Mouse (Mus musculus) cerebellum, adult 2 months (tissue): ENCODE measurements around the gene Dnaja1.

Experiments used
- CTCF ChIP-seq: fragments of 200-500 bp; IDR thresholded peaks from 2 replicates; pipeline ENCODE4 v1.5.1; 2011; ENCODE audit warnings: low read depth, mild to moderate bottlenecking, control low read depth, low read length, moderate library complexity, borderline replicate concordance; ENCODE audit not compliant: insufficient read depth
- POLR2A ChIP-seq: fragments of 200-500 bp; IDR thresholded peaks from 2 replicates; pipeline ENCODE4 v1.6.1; 2011; ENCODE audit warnings: low read length, control low read depth, borderline replicate concordance; ENCODE audit not compliant: insufficient read depth

DNA sequence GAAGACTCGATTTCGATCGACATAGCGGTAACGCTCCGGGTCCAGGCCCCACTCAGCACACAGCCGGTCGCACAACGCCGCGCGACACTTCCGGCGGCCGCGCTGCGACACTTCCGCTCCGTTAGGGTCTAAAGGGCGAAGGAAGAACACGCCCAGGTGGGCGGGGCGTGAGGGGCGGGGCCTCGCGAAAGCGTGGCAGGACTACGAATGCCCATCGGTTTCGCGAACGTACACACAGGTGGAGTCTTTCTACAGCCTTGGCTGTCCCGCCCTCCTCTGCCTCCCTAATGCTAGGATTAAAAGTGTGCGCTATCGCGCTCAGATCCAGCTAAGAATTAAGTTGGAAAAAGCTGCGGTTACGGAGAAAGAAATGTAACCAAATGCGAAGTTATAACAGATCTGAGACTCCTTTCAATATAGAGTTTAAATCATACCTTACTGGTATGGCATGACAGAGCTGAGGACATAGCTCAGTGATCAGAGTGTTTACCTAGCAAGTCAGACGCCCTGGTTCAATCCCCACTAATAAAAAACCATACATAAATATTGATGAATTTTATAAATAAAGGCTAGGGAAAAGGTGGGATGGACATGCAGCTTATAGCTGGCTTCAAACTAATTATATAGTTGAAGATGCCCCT is 36.0 kb downstream of the Dnaja1 start, which contains the start of gene Smu1:
- TF ChIP-seq POLR2A = peak; percentile 85
- TF ChIP-seq CTCF = no peak
